Mouse (Mus musculus): ENCODE results near the gene Madcam1. TPM values are rescaled to one million over a fixed set of nuclear protein-coding genes. Genes with fewer than 3 reads are reported as not detected.
"Not testable (repeated sequence)": the region's sequence is repeated elsewhere in the genome, so short reads cannot be mapped to it uniquely, and the experiment has no call there.

Gene Madcam1
- polyA plus RNA-seq, 1 experiment from 2014 or later, result 1.4 TPM

DNA sequence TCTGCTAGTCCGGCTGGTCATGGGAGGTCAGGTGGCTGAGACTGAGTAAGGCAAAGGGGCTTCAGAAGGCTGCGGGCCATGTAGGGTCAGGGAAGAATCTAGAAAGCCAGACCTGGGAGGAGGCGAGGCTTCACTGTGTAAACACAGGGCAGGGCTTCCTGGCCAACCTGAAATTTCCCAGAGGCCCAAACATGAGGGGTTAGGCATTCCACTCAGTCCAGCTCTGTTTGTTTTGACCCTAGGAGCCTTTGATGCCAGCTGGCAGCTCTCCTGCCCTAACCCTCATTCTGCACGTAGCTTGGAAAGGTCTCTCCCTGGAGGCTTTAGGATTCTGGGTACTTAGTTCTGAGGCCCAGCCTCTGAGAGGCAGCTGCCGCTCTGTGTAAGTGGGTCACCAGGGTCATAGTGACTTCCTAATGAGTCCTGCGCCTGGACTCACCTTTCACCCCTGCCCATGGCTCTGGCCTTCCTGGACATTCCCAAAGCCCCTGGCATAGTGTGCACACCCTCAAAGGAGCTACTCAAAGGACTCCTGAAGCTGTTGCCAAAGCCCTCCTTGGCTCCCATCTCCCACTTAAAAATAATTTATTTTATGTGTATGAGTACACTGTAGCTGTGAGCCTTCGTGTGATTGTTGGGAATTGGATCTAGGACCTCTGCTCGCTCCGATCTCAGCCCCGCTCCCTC lies 37.2 kb downstream of the Madcam1 start:
- H3K36me3 ChIP-seq (ENCODE audit: control insufficient read depth, insufficient read depth, low read length), result peaks cover 3% of the 10 kb centered on the region; the same call in 1 of the 2 replicates
- 62% methylated on average over 10 of the region's 10 CpGs for WGBS
- peak overlapping the region; percentile 23 for H3K27ac ChIP-seq (ENCODE audit: low read depth, low read length)
- no peak overlapping the region for H3K4me2 ChIP-seq
- no peak overlapping the region for H3K4me3 ChIP-seq (ENCODE audit: low read depth, low read length)
- H3K27me3 ChIP-seq (replicated peaks; ENCODE audit: control insufficient read depth, insufficient read depth, low read length), result no peaks in the 10 kb centered on the region
- no peaks in the 10 kb centered on the region for H3K9me3 ChIP-seq (ENCODE audit: control insufficient read depth, low read length)
- H3K4me1 ChIP-seq (replicated peaks; ENCODE audit: control insufficient read depth, insufficient read depth, low read length), result peaks cover 25% of the 10 kb centered on the region
- H3K9ac ChIP-seq (ENCODE audit: low read depth, low read length), result no peak overlapping the region
- DNase-seq (ENCODE audit: low spot score) (no peak), ATAC-seq (replicated peaks; ENCODE audit: low FRiP score) (no peak)

DNA sequence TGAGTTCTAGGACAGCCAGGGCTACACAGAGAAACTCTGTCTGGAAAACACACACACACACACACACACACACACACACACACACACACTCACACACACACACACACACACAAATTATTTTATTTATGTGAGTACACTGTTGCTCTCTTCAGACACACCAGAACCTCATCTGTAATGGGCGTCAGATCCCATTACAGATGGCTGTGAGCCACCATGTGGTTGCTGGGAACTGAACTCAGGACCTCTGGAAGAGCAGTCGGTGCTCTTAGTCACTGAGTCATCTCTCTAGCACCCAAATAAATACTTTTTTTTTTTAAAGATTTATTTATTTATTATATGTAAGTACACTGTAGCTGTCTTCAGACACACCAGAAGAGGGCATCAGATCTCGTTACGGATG lies 38.6 kb downstream of the Madcam1 start:
- DNase-seq (ENCODE audit: low spot score); H3K9me3 ChIP-seq (ENCODE audit: control insufficient read depth, low read length); H3K27me3 ChIP-seq (replicated peaks; ENCODE audit: control insufficient read depth, insufficient read depth, low read length); H3K27ac ChIP-seq (ENCODE audit: low read depth, low read length); H3K9ac ChIP-seq (ENCODE audit: low read depth, low read length); ATAC-seq (replicated peaks; ENCODE audit: low FRiP score); H3K4me3 ChIP-seq (ENCODE audit: low read depth, low read length); H3K4me2 ChIP-seq: not testable (repeated sequence)
- H3K4me1 ChIP-seq (replicated peaks; ENCODE audit: control insufficient read depth, insufficient read depth, low read length), result peaks cover 38% of the 10 kb centered on the region
- peaks cover 14% of the 10 kb centered on the region; the same call in 1 of the 2 replicates for H3K36me3 ChIP-seq (ENCODE audit: control insufficient read depth, insufficient read depth, low read length)
- WGBS, result 73% methylated on average over 3 of the region's 4 CpGs

DNA sequence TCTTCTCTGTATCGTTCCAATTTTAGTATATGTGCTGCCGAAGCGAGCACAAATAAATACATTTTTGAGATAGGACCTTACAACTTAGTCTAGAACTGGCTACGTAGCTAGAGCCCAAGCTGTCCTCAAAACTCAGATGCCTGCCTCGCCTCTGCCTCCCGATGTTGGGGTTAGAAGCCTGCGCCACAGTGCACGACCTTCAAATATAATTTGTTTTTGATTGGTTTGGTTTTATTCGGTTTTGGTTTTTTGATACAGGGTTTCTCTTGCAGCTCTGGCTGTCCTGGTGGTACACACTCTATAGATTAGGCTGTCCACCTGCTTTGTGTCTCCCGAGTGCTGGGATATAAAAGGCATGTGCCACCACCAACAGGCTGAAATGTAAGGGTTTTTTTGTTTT lies 39.2 kb downstream of the Madcam1 start:
- H3K4me2 ChIP-seq, result peak overlapping the region; percentile 82
- peaks cover 14% of the 10 kb centered on the region; the same call in 1 of the 2 replicates for H3K36me3 ChIP-seq (ENCODE audit: control insufficient read depth, insufficient read depth, low read length)
- peak overlapping the region; percentile 95 for H3K4me3 ChIP-seq (ENCODE audit: low read depth, low read length)
- ATAC-seq (replicated peaks; ENCODE audit: low FRiP score), result no peak
- H3K4me1 ChIP-seq (replicated peaks; ENCODE audit: control insufficient read depth, insufficient read depth, low read length), result peaks cover 40% of the 10 kb centered on the region
- no peaks in the 10 kb centered on the region for H3K27me3 ChIP-seq (replicated peaks; ENCODE audit: control insufficient read depth, insufficient read depth, low read length)
- H3K9me3 ChIP-seq (ENCODE audit: control insufficient read depth, low read length), result no peaks in the 10 kb centered on the region
- WGBS, result 72% methylated on average over 10 of the region's 10 CpGs
- peak overlapping the region; percentile 60 for H3K9ac ChIP-seq (ENCODE audit: low read depth, low read length)
- peak overlapping the region; percentile 61; the same call in 1 of the 2 replicates for H3K27ac ChIP-seq (ENCODE audit: low read depth, low read length)
- no peak for DNase-seq (ENCODE audit: low spot score)

DNA sequence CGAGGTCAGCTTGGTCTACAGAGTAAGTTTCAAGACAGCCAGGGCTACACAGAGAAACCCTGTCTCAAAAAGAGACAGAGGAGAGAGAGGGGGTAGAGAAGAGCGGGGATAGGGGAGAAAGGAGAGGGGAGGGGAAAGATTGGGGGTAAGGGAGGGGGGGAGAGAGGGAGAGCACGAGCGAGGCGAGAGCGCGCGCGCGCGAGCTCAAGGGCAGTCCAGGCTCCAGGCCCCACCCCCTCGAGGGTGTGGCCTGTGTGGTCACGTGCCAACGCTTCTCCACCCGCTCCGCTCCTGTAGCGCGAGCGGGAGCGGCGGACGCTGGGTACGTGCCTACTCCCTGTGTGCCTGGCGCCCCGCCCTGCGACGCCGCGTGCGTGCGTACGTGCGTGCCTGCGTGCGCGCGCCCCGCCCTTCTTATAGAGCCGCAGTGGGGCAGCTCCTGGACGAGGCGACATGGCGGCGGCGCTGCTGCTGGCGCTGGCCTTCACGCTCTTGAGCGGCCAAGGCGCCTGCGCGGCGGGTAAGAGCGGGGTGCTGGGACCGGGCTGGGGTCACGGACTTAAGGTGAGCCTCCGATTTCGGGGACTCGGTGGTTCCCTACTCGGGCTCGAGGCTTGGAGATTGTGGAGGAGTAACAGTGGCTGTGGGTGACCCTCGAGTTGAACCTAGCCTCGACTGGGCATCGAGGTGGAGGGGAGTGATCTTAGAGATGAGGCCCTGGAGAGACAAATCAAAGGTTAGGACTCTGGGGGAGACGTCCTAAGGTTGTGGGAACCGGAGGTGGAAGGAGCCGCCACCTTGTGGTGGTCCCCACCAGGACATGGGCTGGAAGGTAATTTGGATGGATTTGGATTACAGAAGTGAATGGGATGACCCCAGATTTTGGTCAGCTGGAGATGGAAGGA lies 40.0 kb downstream of the Madcam1 start, which contains the start of gene Bsg:
Gene Bsg, plus strand, starts transcription at position 427 of the 905 bp plus-strand sequence.
- under 1% methylated on average over 65 of the region's 65 CpGs for WGBS
- ATAC-seq (replicated peaks; ENCODE audit: low FRiP score) (peak; percentile 90), DNase-seq (ENCODE audit: low spot score) (peak; percentile 99)
- Histone ChIP-seq H3K36me3 (ENCODE audit: control insufficient read depth, insufficient read depth, low read length) (peaks cover 20% of the 10 kb centered on the region; the same call in 1 of the 2 replicates), H3K4me1 (replicated peaks; ENCODE audit: control insufficient read depth, insufficient read depth, low read length) (peaks cover 47% of the 10 kb centered on the region), H3K4me3 (ENCODE audit: low read depth, low read length) (peak within 1 kb of the TSS; percentile 95), H3K9ac (ENCODE audit: low read depth, low read length) (peak within 1 kb of the TSS; percentile 98), H3K27me3 (replicated peaks; ENCODE audit: control insufficient read depth, insufficient read depth, low read length) (no peaks in the 10 kb centered on the region), H3K4me2 (peak within 1 kb of the TSS; percentile 82), H3K27ac (ENCODE audit: low read depth, low read length) (peak within 1 kb of the TSS; percentile 92), H3K9me3 (ENCODE audit: control insufficient read depth, low read length) (no peaks in the 10 kb centered on the region)

DNA sequence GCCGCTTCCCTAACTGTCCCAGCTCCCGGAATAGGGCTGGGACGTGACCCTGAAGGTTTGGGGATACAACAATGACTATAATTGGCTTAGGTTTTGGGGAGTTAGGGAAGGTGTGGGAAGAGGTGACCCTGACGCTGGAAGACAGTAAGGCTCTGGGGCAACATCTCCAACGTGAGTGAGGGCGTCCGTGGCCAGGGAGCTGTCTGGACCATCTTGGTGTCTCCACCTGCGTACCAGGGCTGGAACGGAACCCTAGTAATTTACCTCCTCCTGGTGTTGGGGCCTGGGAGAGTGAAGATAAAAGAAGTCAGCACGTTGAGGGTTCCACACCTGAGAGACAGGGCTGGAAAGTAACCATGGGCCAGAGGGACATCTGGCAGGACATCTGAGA lies 40.6 kb downstream of the Madcam1 start:
- H3K4me2 ChIP-seq, result peak overlapping the region; percentile 82
- peak overlapping the region; percentile 95 for H3K4me3 ChIP-seq (ENCODE audit: low read depth, low read length)
- 1% methylated on average over 10 of the region's 10 CpGs for WGBS
- H3K9ac ChIP-seq (ENCODE audit: low read depth, low read length), result peak overlapping the region; percentile 98
- peak overlapping the region; percentile 92 for H3K27ac ChIP-seq (ENCODE audit: low read depth, low read length)
- no peak for DNase-seq (ENCODE audit: low spot score)
- no peak for ATAC-seq (replicated peaks; ENCODE audit: low FRiP score)
- no peaks in the 10 kb centered on the region for H3K27me3 ChIP-seq (replicated peaks; ENCODE audit: control insufficient read depth, insufficient read depth, low read length)
- no peaks in the 10 kb centered on the region for H3K9me3 ChIP-seq (ENCODE audit: control insufficient read depth, low read length)
- peaks cover 27% of the 10 kb centered on the region for H3K36me3 ChIP-seq (ENCODE audit: control insufficient read depth, insufficient read depth, low read length)
- peaks cover 52% of the 10 kb centered on the region for H3K4me1 ChIP-seq (replicated peaks; ENCODE audit: control insufficient read depth, insufficient read depth, low read length)

DNA sequence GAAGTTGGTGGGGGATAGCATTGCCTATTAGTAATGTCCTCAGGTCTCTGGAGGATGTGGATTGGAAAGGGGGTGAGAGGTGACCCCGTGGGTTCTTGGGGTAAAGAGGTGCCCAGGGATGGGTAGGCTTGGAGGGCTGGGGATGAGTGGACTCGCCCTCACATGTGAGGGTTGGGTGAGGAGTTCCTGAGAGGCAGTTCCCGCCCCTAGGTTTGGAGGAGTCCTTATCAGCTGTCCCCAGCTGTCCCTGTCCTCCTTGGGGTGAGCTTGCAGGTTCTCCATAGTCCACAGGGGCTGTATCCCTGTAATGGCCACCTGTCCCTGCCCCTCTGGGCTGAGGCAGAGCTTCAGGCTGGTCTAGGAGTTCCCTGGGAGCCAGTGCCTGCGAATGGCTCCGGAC lies 41.6 kb downstream of the Madcam1 start:
- Histone ChIP-seq H3K4me3 (ENCODE audit: low read depth, low read length) (peak overlapping the region; percentile 95), H3K4me1 (replicated peaks; ENCODE audit: control insufficient read depth, insufficient read depth, low read length) (peaks cover 48% of the 10 kb centered on the region), H3K36me3 (ENCODE audit: control insufficient read depth, insufficient read depth, low read length) (peaks cover 37% of the 10 kb centered on the region), H3K9me3 (ENCODE audit: control insufficient read depth, low read length) (no peaks in the 10 kb centered on the region), H3K27me3 (replicated peaks; ENCODE audit: control insufficient read depth, insufficient read depth, low read length) (no peaks in the 10 kb centered on the region), H3K4me2 (peak overlapping the region; percentile 82), H3K9ac (ENCODE audit: low read depth, low read length) (peak overlapping the region; percentile 98), H3K27ac (ENCODE audit: low read depth, low read length) (peak overlapping the region; percentile 92)
- ATAC-seq (replicated peaks; ENCODE audit: low FRiP score) (peak; percentile 78), DNase-seq (ENCODE audit: low spot score) (peak; percentile 63)
- 52% methylated on average over 5 of the region's 5 CpGs for WGBS

DNA sequence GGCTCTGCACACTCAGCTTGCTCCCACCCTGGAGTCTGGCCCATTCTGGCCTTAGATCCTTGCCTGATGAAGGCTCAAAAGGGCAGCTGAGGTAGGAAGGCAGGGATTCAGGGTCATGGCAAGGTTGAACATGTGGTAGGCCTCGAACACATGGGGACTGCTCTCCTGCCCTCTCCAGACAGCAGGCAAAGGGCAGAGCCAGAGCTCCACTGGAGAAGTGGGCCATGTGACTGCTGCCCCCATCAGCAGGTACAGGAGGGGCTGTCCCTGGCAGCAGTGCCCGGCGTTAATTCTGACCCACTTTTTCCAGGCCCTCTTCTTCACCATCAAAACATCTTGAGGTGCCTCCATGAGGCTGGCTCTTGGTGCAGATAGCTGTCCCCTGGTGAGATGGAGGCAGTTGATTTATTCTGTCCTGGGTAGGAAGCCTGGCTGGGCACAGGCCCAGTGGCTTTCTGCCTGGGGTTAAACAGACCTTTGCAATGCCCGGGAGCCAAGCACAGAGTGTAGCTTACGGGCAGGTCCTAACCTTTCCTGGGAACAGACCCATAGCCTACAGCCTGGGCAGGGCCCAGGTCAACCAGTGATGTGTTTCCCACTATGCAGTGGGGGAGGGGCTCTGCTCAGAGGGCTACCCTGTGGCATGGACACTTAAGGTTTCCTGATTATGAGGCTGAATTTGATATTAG lies 42.2 kb downstream of the Madcam1 start:
- H3K4me3 ChIP-seq (ENCODE audit: low read depth, low read length), result peak overlapping the region; percentile 95
- no peak for DNase-seq (ENCODE audit: low spot score)
- peaks cover 43% of the 10 kb centered on the region for H3K36me3 ChIP-seq (ENCODE audit: control insufficient read depth, insufficient read depth, low read length)
- peak overlapping the region; percentile 98 for H3K9ac ChIP-seq (ENCODE audit: low read depth, low read length)
- no peaks in the 10 kb centered on the region for H3K9me3 ChIP-seq (ENCODE audit: control insufficient read depth, low read length)
- no peaks in the 10 kb centered on the region for H3K27me3 ChIP-seq (replicated peaks; ENCODE audit: control insufficient read depth, insufficient read depth, low read length)
- H3K4me2 ChIP-seq, result peak overlapping the region; percentile 82
- H3K4me1 ChIP-seq (replicated peaks; ENCODE audit: control insufficient read depth, insufficient read depth, low read length), result peaks cover 44% of the 10 kb centered on the region
- ATAC-seq (replicated peaks; ENCODE audit: low FRiP score), result no peak
- 65% methylated on average over 5 of the region's 5 CpGs for WGBS
- peak overlapping the region; percentile 92 for H3K27ac ChIP-seq (ENCODE audit: low read depth, low read length)

DNA sequence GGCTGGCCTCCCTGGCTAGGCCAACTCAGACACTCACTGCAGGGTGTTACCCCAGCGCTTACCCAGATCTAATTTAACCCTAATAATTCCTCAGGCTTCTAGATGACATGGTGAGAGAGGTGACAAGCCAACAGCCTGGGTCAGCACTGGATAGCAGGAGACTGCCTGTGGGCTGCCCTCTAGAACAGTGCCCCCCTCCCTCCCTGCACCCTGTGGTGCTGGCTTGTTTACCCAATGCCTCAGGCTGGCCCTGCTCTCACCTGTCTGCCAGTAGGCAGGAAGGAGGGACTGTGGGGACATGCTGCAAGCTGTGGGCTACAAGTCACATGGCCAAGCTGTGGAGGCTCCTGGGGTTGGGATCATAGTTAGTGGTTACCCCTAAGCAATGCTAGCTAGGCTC lies 42.8 kb downstream of the Madcam1 start:
- H3K27ac ChIP-seq (ENCODE audit: low read depth, low read length), result peak overlapping the region; percentile 92
- no peaks in the 10 kb centered on the region for H3K9me3 ChIP-seq (ENCODE audit: control insufficient read depth, low read length)
- no peaks in the 10 kb centered on the region for H3K27me3 ChIP-seq (replicated peaks; ENCODE audit: control insufficient read depth, insufficient read depth, low read length)
- peaks cover 48% of the 10 kb centered on the region for H3K36me3 ChIP-seq (ENCODE audit: control insufficient read depth, insufficient read depth, low read length)
- ATAC-seq (replicated peaks; ENCODE audit: low FRiP score) (no peak), DNase-seq (ENCODE audit: low spot score) (no peak)
- H3K4me2 ChIP-seq, result peak overlapping the region; percentile 82
- peaks cover 44% of the 10 kb centered on the region for H3K4me1 ChIP-seq (replicated peaks; ENCODE audit: control insufficient read depth, insufficient read depth, low read length)
- peak overlapping the region; percentile 95 for H3K4me3 ChIP-seq (ENCODE audit: low read depth, low read length)
- WGBS, result 68% methylated on average over 1 of the region's 1 CpGs
- peak overlapping the region; percentile 98 for H3K9ac ChIP-seq (ENCODE audit: low read depth, low read length)

All from liver, embryonic 11.5 days (tissue).